Mouse (Mus musculus) gastrocnemius, postnatal 10 days (tissue): ENCODE measurements around the gene Unc13b. TPM values are rescaled to one million over a fixed set of nuclear protein-coding genes. Genes with fewer than 3 reads are reported as not detected.
A peak's percentile ranks its signal among the peaks of the same experiment; 100 is the strongest.

Source experiments
- DNase-seq: peaks from one replicate; pipeline ENCODE4 v3.0.0; 2021; ENCODE audit warnings: mixed read lengths
- long read RNA-seq, 2 experiments: library from polyadenylated mRNA; stranded (forward); transcript quantifications; one replicate each; pipeline ENCODE4 v2.0.0; 2021
- total RNA-seq, 2 experiments: library from RNA; stranded (reverse); gene quantifications; 2 replicates each; pipeline ENCODE4 v1.2.3; 2021

Unc13b gene
- total RNA-seq, result 1 to 10 TPM; 5.0 to 7.1 TPM
- long read RNA-seq, experiment 1, full-length matches to known transcripts, result 1 of 5 reads
- long read RNA-seq, experiment 1, partial matches to known transcripts, result 1 of 5 reads
- long read RNA-seq, experiment 1, other reads (novel, unspliced or antisense), result 3 of 5 reads
- long read RNA-seq, experiment 2, full-length matches to known transcripts, result 1 of 3 reads
- long read RNA-seq, experiment 2, partial matches to known transcripts, result 0 of 3 reads
- long read RNA-seq, experiment 2, other reads (novel, unspliced or antisense), result 2 of 3 reads

- peak; percentile 80 for DNase-seq
These were observed at the start of gene Unc13b for GRCm38 (mm10) chr4:43058753-43059654. Gene Unc13b (plus strand): TSS chr4:43058953.

DNA sequence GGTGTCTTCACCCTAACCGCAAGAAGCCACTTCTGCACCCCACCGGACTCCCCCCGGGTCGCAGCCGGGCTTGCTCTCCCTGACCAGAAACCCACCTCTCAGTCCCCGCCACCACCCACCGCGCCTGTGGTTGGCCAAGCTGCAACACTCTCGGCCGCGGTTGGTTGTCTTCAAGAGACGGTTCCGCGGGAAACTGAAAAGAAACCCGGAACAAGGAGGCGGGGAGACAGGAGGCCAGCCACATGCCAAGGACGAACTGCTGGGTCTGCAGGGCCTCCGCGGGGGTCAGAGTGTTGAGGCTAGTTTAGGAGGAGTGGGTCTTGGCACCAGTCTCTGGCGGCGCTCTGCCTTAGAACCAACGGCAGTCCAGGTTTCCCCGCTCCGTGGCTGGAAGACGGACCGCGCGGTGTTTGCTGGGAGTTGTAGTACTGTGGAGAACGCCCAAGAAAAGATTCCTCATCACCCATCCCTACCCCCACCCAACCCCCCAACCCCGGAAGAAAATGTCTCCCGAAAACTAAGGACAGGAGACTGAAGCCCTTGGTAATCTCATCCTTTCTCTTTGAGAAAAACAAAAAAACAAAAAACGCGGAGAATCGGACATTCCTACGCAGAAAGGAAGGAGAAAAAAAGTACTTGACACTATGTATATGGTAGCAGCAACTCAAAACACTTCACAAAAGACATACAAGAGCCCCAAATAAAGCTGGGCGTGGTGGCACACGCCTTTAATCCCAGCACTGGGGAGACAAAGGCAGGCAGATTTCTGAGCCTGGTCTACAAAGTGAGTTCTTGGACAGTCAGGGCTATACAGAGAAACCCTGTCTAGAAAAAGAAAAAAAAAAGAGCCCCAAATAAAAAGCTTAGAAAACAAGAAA lies 48.4 kb upstream of the Unc13b start, which contains the start of gene Fancg:
Fancg (minus strand) TSS at position 346 of the 878 bp plus-strand sequence.
- peak; percentile 75 for DNase-seq

DNA sequence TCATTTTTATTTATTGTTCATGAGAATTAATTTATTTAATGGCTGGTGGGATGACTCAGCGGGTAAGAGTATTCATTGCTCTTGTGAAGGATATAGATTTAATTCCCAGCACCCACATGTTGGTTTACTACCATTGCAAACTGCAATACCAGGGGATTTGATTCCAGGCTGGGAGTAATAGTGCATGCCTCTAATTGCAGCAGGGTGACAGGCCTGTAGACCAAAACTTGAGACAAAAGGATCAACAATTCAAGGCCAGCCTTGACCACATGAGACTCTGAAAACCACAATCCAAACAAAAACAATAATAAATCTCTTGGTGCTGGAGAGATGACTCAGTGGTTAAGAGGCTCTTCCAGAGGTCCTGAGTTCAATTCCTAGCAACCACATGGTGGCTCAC lies 46.7 kb upstream of the Unc13b start:
- no peak for DNase-seq

DNA sequence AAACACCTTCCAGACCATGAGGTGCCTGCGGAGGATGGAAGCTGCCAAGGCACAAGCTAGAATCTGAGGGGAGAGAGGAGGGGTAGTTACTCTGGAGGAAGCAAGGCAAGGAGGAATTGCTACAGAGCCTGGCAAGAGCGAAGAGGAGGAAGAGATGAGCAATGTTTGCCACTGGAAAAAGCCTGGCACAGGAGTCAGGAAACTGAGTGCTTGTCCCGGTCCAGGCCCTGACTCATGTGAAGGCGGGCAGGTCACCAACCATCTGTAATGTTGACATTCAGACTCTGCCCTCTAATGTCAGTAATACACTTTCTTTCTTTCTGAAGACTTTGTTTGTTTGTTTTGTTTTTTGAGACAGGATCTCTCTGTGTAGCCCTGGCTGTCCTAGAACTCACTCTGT lies 40.6 kb upstream of the Unc13b start:
- no peak for DNase-seq

DNA sequence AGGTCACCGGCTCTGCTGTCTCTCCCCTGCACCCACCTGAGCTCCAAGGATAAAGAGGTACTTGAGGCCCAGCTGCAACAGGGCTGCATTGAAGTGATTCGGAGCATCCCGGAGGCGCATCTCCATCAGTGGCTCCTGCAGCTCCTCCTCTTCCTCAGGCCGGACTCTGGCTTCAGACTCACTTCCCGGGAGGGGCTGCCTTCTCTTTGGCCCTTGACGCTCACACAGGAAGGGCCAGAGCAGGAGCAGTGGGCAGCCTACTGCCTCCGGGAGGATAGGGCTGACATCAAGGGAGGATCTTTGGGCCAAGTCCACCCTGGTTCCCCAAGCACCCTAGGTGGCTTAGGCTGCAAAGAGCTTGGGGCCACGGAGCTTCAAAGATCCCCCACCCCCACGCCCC lies 39.6 kb upstream of the Unc13b start:
- no peak for DNase-seq

- no peak for DNase-seq
These were observed 38.9 kb upstream of the Unc13b start for GRCm38 (mm10) chr4:43019641-43020465.

DNA sequence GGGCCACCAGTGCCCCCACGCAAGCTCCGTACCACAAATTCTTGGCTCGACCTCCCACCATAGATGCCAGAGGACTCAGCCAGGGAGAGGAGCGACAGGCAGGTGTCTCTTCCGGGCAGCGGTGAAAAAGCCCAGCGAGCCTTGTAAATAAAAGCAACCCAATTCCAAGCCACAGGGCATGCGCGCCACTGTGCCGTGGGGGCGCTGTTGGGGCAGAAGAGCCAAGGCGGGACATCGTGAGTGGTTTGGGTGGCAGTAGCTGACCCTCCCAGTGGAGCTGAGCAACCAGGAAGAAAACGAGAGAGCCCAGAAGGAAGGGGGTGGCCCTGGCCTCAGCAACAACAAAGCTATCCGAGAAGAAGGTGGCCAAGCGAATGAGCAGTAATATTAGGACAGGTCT lies 37.9 kb upstream of the Unc13b start:
- DNase-seq, result no peak

DNA sequence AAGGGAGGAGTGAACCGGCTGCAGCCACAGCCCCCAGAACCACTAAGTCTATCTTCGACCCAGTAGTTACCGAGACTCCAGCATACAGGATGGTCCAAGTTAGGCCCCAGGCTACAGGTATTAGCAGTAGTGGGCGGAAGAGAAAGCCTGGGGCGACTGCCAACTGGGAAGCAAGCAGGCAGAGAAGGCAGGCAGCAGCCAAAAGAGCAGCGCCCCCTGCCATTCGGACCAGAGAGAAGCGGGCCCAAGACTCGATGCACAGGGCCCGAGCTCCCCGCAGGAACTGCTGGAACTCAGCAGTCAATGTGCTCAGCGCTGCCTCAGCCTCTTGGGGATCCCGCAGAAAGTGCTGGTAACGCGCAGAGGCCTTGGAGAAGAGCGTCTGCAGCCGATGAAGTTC lies 37.4 kb upstream of the Unc13b start:
- no peak for DNase-seq

GRCm38 (mm10) chr4:43024673-43025072 lies 34.1 kb upstream of the Unc13b start:
- DNase-seq, result no peak

- peak; percentile 96 for DNase-seq
These were observed 33.4 kb upstream of the Unc13b start, which contains the start of gene Pigo for GRCm38 (mm10) chr4:43025084-43025960. Gene Pigo (minus strand): TSS chr4:43025819.

GRCm38 (mm10) chr4:43029121-43029520 lies 29.6 kb upstream of the Unc13b start:
- DNase-seq, result no peak

- no peak for DNase-seq
These were observed 29.0 kb upstream of the Unc13b start for GRCm38 (mm10) chr4:43029749-43030148.

- DNase-seq, result no peak
These were observed 28.4 kb upstream of the Unc13b start for GRCm38 (mm10) chr4:43030352-43030751.

DNA sequence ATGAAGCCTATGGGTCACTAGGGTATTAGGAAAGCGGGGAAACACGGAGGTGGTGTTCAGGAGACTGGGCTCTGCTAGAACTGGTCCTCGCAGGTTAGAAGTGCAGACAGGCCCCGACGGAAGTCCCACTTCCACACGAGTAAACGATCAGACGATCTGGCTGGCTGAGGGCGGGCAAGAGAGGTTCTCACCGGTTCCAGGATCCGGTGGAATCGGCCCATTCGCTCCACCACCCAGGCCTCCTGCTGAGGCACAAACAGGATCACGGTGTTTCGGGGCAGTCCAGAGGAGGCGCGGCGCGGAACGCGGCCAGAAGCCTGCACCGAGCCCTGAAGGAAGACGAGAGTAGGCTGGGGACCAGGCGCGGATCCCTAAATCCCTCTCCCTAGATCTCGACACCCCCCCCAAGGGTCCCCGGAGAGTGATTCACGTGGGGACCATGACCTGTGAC lies 27.9 kb upstream of the Unc13b start:
- DNase-seq, result peak; percentile 44

GRCm38 (mm10) chr4:43031237-43031995 lies 27.3 kb upstream of the Unc13b start, which contains the start of gene Stoml2:
Gene Stoml2 (minus strand): TSS chr4:43031710.
- peak; percentile 87 for DNase-seq

- DNase-seq, result no peak
These were observed 26.3 kb upstream of the Unc13b start for GRCm38 (mm10) chr4:43032501-43032900.

- DNase-seq, result no peak
These were observed 25.3 kb upstream of the Unc13b start for GRCm38 (mm10) chr4:43033481-43033880.

GRCm38 (mm10) chr4:43035851-43036250 lies 22.9 kb upstream of the Unc13b start:
- no peak for DNase-seq

DNA sequence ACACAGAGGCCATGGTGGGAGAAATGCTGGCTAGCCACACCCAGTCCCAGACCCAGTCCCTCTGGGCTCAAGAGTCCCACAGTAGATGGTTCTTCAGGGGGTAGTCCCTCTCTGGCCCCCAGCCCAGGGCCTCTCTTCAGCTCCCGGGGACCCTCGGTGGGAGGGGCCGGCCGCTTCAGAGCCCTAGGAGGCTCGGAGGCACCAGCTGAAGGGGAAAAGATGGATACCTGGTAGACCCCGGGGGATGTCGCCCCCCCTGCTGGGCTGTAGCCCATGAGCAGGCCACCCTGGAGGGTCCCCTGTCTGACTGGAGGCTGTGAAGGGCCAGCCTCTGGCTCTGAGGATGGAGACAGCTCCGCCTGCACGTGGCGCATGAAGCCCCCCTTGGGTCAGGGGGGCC lies 22.4 kb upstream of the Unc13b start:
- no peak for DNase-seq
